Mouse (Mus musculus) cortical plate, adult 2 months (tissue): ENCODE results near the gene Camk1d.

Experiments used
- CTCF ChIP-seq: fragments of 200-500 bp; IDR thresholded peaks from 2 replicates; pipeline ENCODE4 v1.5.1; 2011; ENCODE audit warnings: mild to moderate bottlenecking, control low read depth, low read length; ENCODE audit not compliant: insufficient read depth; ENCODE audit errors: extremely low read depth
- POLR2A ChIP-seq: fragments of 200-500 bp; IDR thresholded peaks from 2 replicates; pipeline ENCODE4 v1.6.1; 2011; ENCODE audit warnings: mild to moderate bottlenecking, low read length, control low read depth; ENCODE audit not compliant: insufficient read depth; ENCODE audit errors: extremely low read depth

GRCm38 (mm10) chr2:5747545-5748043, 33.3 kb upstream of the Camk1d start:
- TF ChIP-seq POLR2A = no peak
- no peak for TF ChIP-seq CTCF
